In the genomic region with DNA sequence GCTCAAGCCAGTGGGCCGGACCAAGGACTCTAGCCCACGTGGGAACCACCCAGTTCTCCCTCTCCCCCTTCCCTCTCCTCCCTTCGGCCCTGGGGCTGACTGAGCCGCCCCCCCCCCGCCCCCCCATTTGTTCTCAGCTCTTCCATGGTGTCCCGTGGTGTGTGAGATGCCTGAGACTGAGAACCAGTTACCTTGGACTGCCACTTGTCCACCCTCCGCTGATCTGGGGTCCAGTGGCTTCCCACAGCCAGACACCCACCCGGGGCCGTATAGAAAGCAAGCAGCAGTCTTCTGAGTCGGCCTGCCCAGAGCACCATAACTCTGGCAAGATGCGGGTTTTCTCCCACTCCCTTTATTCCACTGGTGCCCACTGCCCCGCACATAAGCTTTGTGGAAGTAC, we compare ENCODE assay signal across 20 mouse cellular contexts.
A peak's percentile ranks its signal among the peaks of the same experiment; 100 is the strongest.
DNase-seq lines count a peak whose midpoint lies in the region; ATAC-seq and TF ChIP-seq lines count a peak whose summit lies in the region.
"Had no signal": no experiment of that assay in that cellular context is flagged by ENCODE, and none has a peak within 500 bp of the region (broad histone marks: within the 10 kb centered on the region; RNA-seq: fewer than 3 reads in every experiment).

No protein-coding gene starts in this region.

- no peak for TF ChIP-seq CTCF in stomach, postnatal 0 days (IDR thresholded peaks at IDR 0.05; ENCODE audit: low read depth)

- 0 out of 2 replicates have a peak, but pooled peaks have one; percentile 10 for ATAC-seq in hindbrain, embryonic 11.5 days (ENCODE audit: low FRiP score)
- ATAC-seq in hindbrain, embryonic 12.5 days (ENCODE audit: low FRiP score) = no peak
- peak; percentile 66; the same call in 1 of the 2 replicates for ATAC-seq in midbrain, embryonic 13.5 days
- peak; percentile 41 for ATAC-seq in embryonic facial prominence, embryonic 14.5 days (ENCODE audit: low read depth)
- ATAC-seq in limb, embryonic 12.5 days (ENCODE audit: insufficient number of reproducible peaks, insufficient read depth, low FRiP score, low TSS enrichment, low read depth) = peak; percentile 73; the same call in 1 of the 2 replicates
- ATAC-seq in stomach, postnatal 0 days (ENCODE audit: low FRiP score, low TSS enrichment) = no peak
- ATAC-seq: intestine, embryonic 15.5 days; lung, postnatal 0 days; Patski had no signal

- H3K27ac ChIP-seq in hindbrain, embryonic 11.5 days (ENCODE audit: low read depth, low read length) = no peak overlapping the region
- no peak overlapping the region for H3K27ac ChIP-seq in hindbrain, embryonic 12.5 days
- no peak overlapping the region for H3K27ac ChIP-seq in midbrain, embryonic 13.5 days
- H3K27ac ChIP-seq in midbrain, embryonic 10.5 days (replicated peaks) = no peak overlapping the region
- peak overlapping the region; percentile 33; the same call in 1 of the 2 replicates for H3K27ac ChIP-seq in embryonic facial prominence, embryonic 14.5 days (replicated peaks; ENCODE audit: low read depth, low read length)
- no peak overlapping the region for H3K27ac ChIP-seq in limb, embryonic 12.5 days
- H3K27ac ChIP-seq in stomach, postnatal 0 days (replicated peaks) = no peak overlapping the region
- H3K27ac ChIP-seq: intestine, embryonic 15.5 days; liver, embryonic 14.5 days; neural tube, embryonic 13.5 days had no signal

- no peak overlapping the region for H3K4me3 ChIP-seq in hindbrain, embryonic 11.5 days (ENCODE audit: low read depth, low read length)
- H3K4me3 ChIP-seq in hindbrain, embryonic 12.5 days = no peak overlapping the region
- H3K4me3 ChIP-seq in midbrain, embryonic 13.5 days (replicated peaks) = no peak overlapping the region
- no peak overlapping the region for H3K4me3 ChIP-seq in midbrain, embryonic 10.5 days
- no peak overlapping the region for H3K4me3 ChIP-seq in embryonic facial prominence, embryonic 14.5 days (ENCODE audit: low read depth, low read length)
- H3K4me3 ChIP-seq in limb, embryonic 12.5 days (replicated peaks) = no peak overlapping the region
- no peak overlapping the region for H3K4me3 ChIP-seq in stomach, postnatal 0 days (ENCODE audit: low read depth, low read length)
- H3K4me3 ChIP-seq: intestine, embryonic 15.5 days; neural tube, embryonic 13.5 days had no signal

- 65% methylated on average over 10 of the region's 12 CpGs for WGBS in hindbrain, embryonic 11.5 days
- 69% methylated on average over 10 of the region's 12 CpGs for WGBS in hindbrain, embryonic 12.5 days
- WGBS in midbrain, embryonic 13.5 days = 69% methylated on average over 11 of the region's 12 CpGs
- WGBS in midbrain, embryonic 10.5 days = 70% methylated on average over 11 of the region's 12 CpGs
- WGBS in embryonic facial prominence, embryonic 14.5 days = 56% methylated on average over 11 of the region's 12 CpGs
- 71% methylated on average over 12 of the region's 12 CpGs for WGBS in limb, embryonic 12.5 days
- WGBS in stomach, postnatal 0 days = 75% methylated on average over 9 of the region's 12 CpGs

- no peak overlapping the region for H3K4me2 ChIP-seq in hindbrain, embryonic 11.5 days (replicated peaks; ENCODE audit: low read depth, low read length)
- no peak overlapping the region for H3K4me2 ChIP-seq in hindbrain, embryonic 12.5 days (replicated peaks)
- no peak overlapping the region for H3K4me2 ChIP-seq in midbrain, embryonic 13.5 days (replicated peaks)
- peak overlapping the region; percentile 27 for H3K4me2 ChIP-seq in embryonic facial prominence, embryonic 14.5 days (ENCODE audit: low read depth, low read length)
- H3K4me2 ChIP-seq in limb, embryonic 12.5 days = no peak overlapping the region
- H3K4me2 ChIP-seq in stomach, postnatal 0 days (replicated peaks; ENCODE audit: low read depth) = no peak overlapping the region
- H3K4me2 ChIP-seq: heart, embryonic 11.5 days; intestine, embryonic 15.5 days; neural tube, embryonic 13.5 days had no signal

- H3K9me3 ChIP-seq in hindbrain, embryonic 11.5 days (ENCODE audit: control insufficient read depth, low read length) = no peaks in the 10 kb centered on the region
- H3K9me3 ChIP-seq in hindbrain, embryonic 12.5 days (replicated peaks) = no peaks in the 10 kb centered on the region
- no peaks in the 10 kb centered on the region for H3K9me3 ChIP-seq in midbrain, embryonic 13.5 days
- no peaks in the 10 kb centered on the region for H3K9me3 ChIP-seq in midbrain, embryonic 10.5 days (replicated peaks)
- H3K9me3 ChIP-seq in embryonic facial prominence, embryonic 14.5 days (ENCODE audit: control insufficient read depth, low read length) = no peaks in the 10 kb centered on the region
- H3K9me3 ChIP-seq in limb, embryonic 12.5 days = no peaks in the 10 kb centered on the region
- no peaks in the 10 kb centered on the region for H3K9me3 ChIP-seq in stomach, postnatal 0 days (ENCODE audit: control insufficient read depth, low read length)
- H3K9me3 ChIP-seq: intestine, embryonic 15.5 days; neural tube, embryonic 13.5 days had no signal

- no peaks in the 10 kb centered on the region for H3K36me3 ChIP-seq in hindbrain, embryonic 11.5 days (ENCODE audit: control insufficient read depth, insufficient read depth, low read length)
- no peaks in the 10 kb centered on the region for H3K36me3 ChIP-seq in hindbrain, embryonic 12.5 days
- H3K36me3 ChIP-seq in midbrain, embryonic 13.5 days = no peaks in the 10 kb centered on the region
- H3K36me3 ChIP-seq in midbrain, embryonic 10.5 days = no peaks in the 10 kb centered on the region
- no peaks in the 10 kb centered on the region for H3K36me3 ChIP-seq in embryonic facial prominence, embryonic 14.5 days (ENCODE audit: control insufficient read depth, insufficient read depth, low read length)
- no peaks in the 10 kb centered on the region for H3K36me3 ChIP-seq in limb, embryonic 12.5 days
- no peaks in the 10 kb centered on the region for H3K36me3 ChIP-seq in stomach, postnatal 0 days (ENCODE audit: control insufficient read depth, insufficient read depth, low read length)
- H3K36me3 ChIP-seq: intestine, embryonic 15.5 days; neural tube, embryonic 13.5 days had no signal

- H3K4me1 ChIP-seq in hindbrain, embryonic 11.5 days (replicated peaks; ENCODE audit: control insufficient read depth, insufficient read depth, low read length) = no peaks in the 10 kb centered on the region
- peaks cover 5% of the 10 kb centered on the region; the same call in 1 of the 2 replicates for H3K4me1 ChIP-seq in hindbrain, embryonic 12.5 days
- no peaks in the 10 kb centered on the region for H3K4me1 ChIP-seq in midbrain, embryonic 13.5 days (replicated peaks)
- 0 out of 2 replicates have a peak, but pooled peaks cover 6% of the 10 kb centered on the region for H3K4me1 ChIP-seq in midbrain, embryonic 10.5 days
- peaks cover 22% of the 10 kb centered on the region for H3K4me1 ChIP-seq in embryonic facial prominence, embryonic 14.5 days (ENCODE audit: control insufficient read depth, insufficient read depth, low read length)
- H3K4me1 ChIP-seq in limb, embryonic 12.5 days (replicated peaks) = peaks cover 22% of the 10 kb centered on the region
- H3K4me1 ChIP-seq in stomach, postnatal 0 days (replicated peaks; ENCODE audit: control insufficient read depth, insufficient read depth) = no peaks in the 10 kb centered on the region
- H3K4me1 ChIP-seq: intestine, embryonic 15.5 days; neural tube, embryonic 13.5 days had no signal

- no peak for TF ChIP-seq EP300 in stomach, postnatal 0 days (optimal IDR thresholded peaks at IDR 0.05)

- DNase-seq in hindbrain, embryonic 11.5 days (ENCODE audit: low spot score) = no peak
- no peak for DNase-seq in midbrain, embryonic 10.5 days (ENCODE audit: low spot score)
- DNase-seq in embryonic facial prominence, embryonic 14.5 days (ENCODE audit: low spot score) = no peak
- DNase-seq in thymus, postnatal 0 days (ENCODE audit: low spot score) = no peak
- DNase-seq in stomach, postnatal 0 days (ENCODE audit: low spot score) = no peak
- DNase-seq: adrenal gland, postnatal 25 days; cerebellum, adult 18-20 months; gastrocnemius, postnatal 14 days; left cerebral cortex, postnatal 4 days; right cerebral cortex, postnatal 25 days; thymus, postnatal 14 days had no signal

- H3K9ac ChIP-seq in hindbrain, embryonic 11.5 days (ENCODE audit: low read depth, low read length) = no peak overlapping the region
- no peak overlapping the region for H3K9ac ChIP-seq in hindbrain, embryonic 12.5 days
- H3K9ac ChIP-seq in midbrain, embryonic 13.5 days (replicated peaks) = no peak overlapping the region
- no peak overlapping the region for H3K9ac ChIP-seq in embryonic facial prominence, embryonic 14.5 days (ENCODE audit: low read depth, low read length)
- H3K9ac ChIP-seq in limb, embryonic 12.5 days (replicated peaks) = no peak overlapping the region
- no peak overlapping the region for H3K9ac ChIP-seq in stomach, postnatal 0 days (ENCODE audit: low read length)
- H3K9ac ChIP-seq: intestine, embryonic 15.5 days; liver, embryonic 14.5 days; neural tube, embryonic 13.5 days had no signal

- no peaks in the 10 kb centered on the region for H3K27me3 ChIP-seq in hindbrain, embryonic 11.5 days (ENCODE audit: control insufficient read depth, insufficient read depth, low read length)
- H3K27me3 ChIP-seq in hindbrain, embryonic 12.5 days = no peaks in the 10 kb centered on the region
- H3K27me3 ChIP-seq in midbrain, embryonic 13.5 days = no peaks in the 10 kb centered on the region
- no peaks in the 10 kb centered on the region for H3K27me3 ChIP-seq in midbrain, embryonic 10.5 days (ENCODE audit: low read depth, poor library complexity, severe bottlenecking)
- no peaks in the 10 kb centered on the region for H3K27me3 ChIP-seq in embryonic facial prominence, embryonic 14.5 days (replicated peaks; ENCODE audit: control insufficient read depth, insufficient read depth, low read length)
- H3K27me3 ChIP-seq in limb, embryonic 12.5 days = no peaks in the 10 kb centered on the region
- H3K27me3 ChIP-seq in stomach, postnatal 0 days (ENCODE audit: control insufficient read depth, insufficient read depth, low read length) = no peaks in the 10 kb centered on the region
- H3K27me3 ChIP-seq: intestine, embryonic 15.5 days; neural tube, embryonic 13.5 days; Patski had no signal

Comparison
In these comparisons a context has a peak if more than half of its experiments do, and no peak if none do; other contexts are left out.
1. ATAC-seq: peak in hindbrain, embryonic 11.5 days (single experiment), midbrain, embryonic 13.5 days (single experiment), embryonic facial prominence, embryonic 14.5 days (single experiment) and limb, embryonic 12.5 days (single experiment); none in hindbrain, embryonic 12.5 days (single experiment) and stomach, postnatal 0 days (single experiment).